9 mouse cellular contexts compared by ENCODE assay signal in genomic region chr9:61309768-61310493, GRCm38 (mm10).
A peak's percentile ranks its signal among the peaks of the same experiment; 100 is the strongest.
DNase-seq lines count a peak whose midpoint lies in the region; ATAC-seq and TF ChIP-seq lines count a peak whose summit lies in the region.
"Had no signal": no experiment of that assay in that cellular context is flagged by ENCODE, and none has a peak within 500 bp of the region (broad histone marks: within the 10 kb centered on the region; RNA-seq: fewer than 3 reads in every experiment).

No protein-coding gene starts in this region.

- no peaks in the 10 kb centered on the region for H3K4me1 ChIP-seq in forebrain, postnatal 0 days (ENCODE audit: insufficient read depth)
- H3K4me1 ChIP-seq in forebrain, embryonic 12.5 days = peaks cover 43% of the 10 kb centered on the region
- H3K4me1 ChIP-seq in midbrain, embryonic 10.5 days = peaks cover 48% of the 10 kb centered on the region
- 0 out of 2 replicates have a peak, but pooled peaks cover 5% of the 10 kb centered on the region for H3K4me1 ChIP-seq in midbrain, embryonic 14.5 days (ENCODE audit: control insufficient read depth, insufficient read depth, low read length)
- H3K4me1 ChIP-seq in hindbrain, embryonic 13.5 days (replicated peaks) = peaks cover 38% of the 10 kb centered on the region

- ATAC-seq in forebrain, postnatal 0 days = no peak
- ATAC-seq in forebrain, embryonic 12.5 days (ENCODE audit: low FRiP score) = no peak
- no peak for ATAC-seq in midbrain, embryonic 14.5 days (ENCODE audit: low FRiP score, low TSS enrichment)
- peak; percentile 51; the same call in 1 of the 2 replicates for ATAC-seq in monocyte, adult 5-6 weeks (replicated peaks; ENCODE audit: insufficient number of reproducible peaks, low FRiP score, low TSS enrichment, poor library complexity, severe bottlenecking)
- ATAC-seq in hindbrain, embryonic 13.5 days (ENCODE audit: low FRiP score) = no peak

- H3K36me3 ChIP-seq in forebrain, postnatal 0 days (ENCODE audit: insufficient read depth) = no peaks in the 10 kb centered on the region
- no peaks in the 10 kb centered on the region for H3K36me3 ChIP-seq in forebrain, embryonic 12.5 days (replicated peaks)
- no peaks in the 10 kb centered on the region for H3K36me3 ChIP-seq in midbrain, embryonic 10.5 days
- H3K36me3 ChIP-seq in midbrain, embryonic 14.5 days (ENCODE audit: control insufficient read depth, insufficient read depth, low read length) = no peaks in the 10 kb centered on the region
- no peaks in the 10 kb centered on the region for H3K36me3 ChIP-seq in hindbrain, embryonic 13.5 days

- peak; percentile 42 for DNase-seq in forebrain, postnatal 0 days
- no peak for DNase-seq in midbrain, embryonic 10.5 days (ENCODE audit: low spot score)
- DNase-seq in midbrain, embryonic 14.5 days = no peak
- peak; percentile 33 for DNase-seq in gastrocnemius, postnatal 10 days
- no peak for DNase-seq in heart, postnatal 10 days

- intact Hi-C loops in heart, postnatal 10 days (cut with DNase I) = no loop called here

- H3K4me3 ChIP-seq in forebrain, postnatal 0 days (ENCODE audit: low read depth, low read length) = no peak overlapping the region
- H3K4me3 ChIP-seq in forebrain, embryonic 12.5 days (replicated peaks) = no peak overlapping the region
- no peak overlapping the region for H3K4me3 ChIP-seq in midbrain, embryonic 10.5 days
- no peak overlapping the region for H3K4me3 ChIP-seq in midbrain, embryonic 14.5 days (replicated peaks; ENCODE audit: low read depth, low read length)
- H3K4me3 ChIP-seq in hindbrain, embryonic 13.5 days = no peak overlapping the region

- WGBS in forebrain, postnatal 0 days = 60% methylated on average over 8 of the region's 8 CpGs
- WGBS in forebrain, embryonic 12.5 days = 83% methylated on average over 8 of the region's 8 CpGs
- 83% methylated on average over 8 of the region's 8 CpGs for WGBS in midbrain, embryonic 10.5 days
- 80% methylated on average over 8 of the region's 8 CpGs for WGBS in midbrain, embryonic 14.5 days
- 91% methylated on average over 8 of the region's 8 CpGs for WGBS in hindbrain, embryonic 13.5 days

- H3K27ac ChIP-seq in forebrain, postnatal 0 days (ENCODE audit: low read depth, low read length) = no peak overlapping the region
- no peak overlapping the region for H3K27ac ChIP-seq in forebrain, embryonic 12.5 days
- H3K27ac ChIP-seq in midbrain, embryonic 10.5 days (replicated peaks) = 0 out of 2 replicates have a peak overlapping the region, but pooled peaks have one; percentile 10
- no peak overlapping the region for H3K27ac ChIP-seq in midbrain, embryonic 14.5 days (replicated peaks; ENCODE audit: low read depth, low read length)
- H3K27ac ChIP-seq in hindbrain, embryonic 13.5 days = no peak overlapping the region
- H3K27ac ChIP-seq: macrophage had no signal

- H3K9me3 ChIP-seq in forebrain, postnatal 0 days (ENCODE audit: low read length) = no peaks in the 10 kb centered on the region
- H3K9me3 ChIP-seq in forebrain, embryonic 12.5 days = no peaks in the 10 kb centered on the region
- H3K9me3 ChIP-seq in midbrain, embryonic 10.5 days (replicated peaks) = no peaks in the 10 kb centered on the region
- H3K9me3 ChIP-seq in midbrain, embryonic 14.5 days (ENCODE audit: control insufficient read depth, low read length) = no peaks in the 10 kb centered on the region
- H3K9me3 ChIP-seq in hindbrain, embryonic 13.5 days = no peaks in the 10 kb centered on the region

- no peak overlapping the region for H3K4me2 ChIP-seq in forebrain, postnatal 0 days (ENCODE audit: low read depth)
- H3K4me2 ChIP-seq in forebrain, embryonic 12.5 days = no peak overlapping the region
- H3K4me2 ChIP-seq in midbrain, embryonic 14.5 days (ENCODE audit: low read length) = no peak overlapping the region
- H3K4me2 ChIP-seq in hindbrain, embryonic 13.5 days = no peak overlapping the region

- no peak overlapping the region for H3K9ac ChIP-seq in forebrain, postnatal 0 days
- no peak overlapping the region for H3K9ac ChIP-seq in forebrain, embryonic 12.5 days
- no peak overlapping the region for H3K9ac ChIP-seq in midbrain, embryonic 14.5 days (replicated peaks; ENCODE audit: low read length)
- no peak overlapping the region; the same call in 1 of the 2 replicates for H3K9ac ChIP-seq in hindbrain, embryonic 13.5 days

- 0 out of 2 replicates have a peak, but pooled peaks cover 5% of the 10 kb centered on the region for H3K27me3 ChIP-seq in forebrain, postnatal 0 days (ENCODE audit: insufficient read depth, low read length)
- H3K27me3 ChIP-seq in forebrain, embryonic 12.5 days = peaks cover 58% of the 10 kb centered on the region
- peaks cover 70% of the 10 kb centered on the region for H3K27me3 ChIP-seq in midbrain, embryonic 10.5 days (ENCODE audit: low read depth, poor library complexity, severe bottlenecking)
- peaks cover 5% of the 10 kb centered on the region; the same call in 1 of the 2 replicates for H3K27me3 ChIP-seq in midbrain, embryonic 14.5 days (ENCODE audit: control insufficient read depth, insufficient read depth, low read length)
- H3K27me3 ChIP-seq in hindbrain, embryonic 13.5 days = peaks cover 23% of the 10 kb centered on the region

- TF ChIP-seq CTCF in forebrain, postnatal 0 days (IDR thresholded peaks at IDR 0.05; ENCODE audit: low read depth) = no peak

Comparison
In these comparisons a context has a peak if more than half of its experiments do, and no peak if none do; other contexts are left out.
1. DNase-seq: peak in forebrain, postnatal 0 days (single experiment) and gastrocnemius, postnatal 10 days (single experiment); none in midbrain, embryonic 10.5 days (single experiment), midbrain, embryonic 14.5 days (single experiment) and heart, postnatal 10 days (0 of 2).